Mouse (Mus musculus): ENCODE measurements around the gene Acad11. TPM values are rescaled to one million over a fixed set of nuclear protein-coding genes. Genes with fewer than 3 reads are reported as not detected.

Acad11 gene
- total RNA-seq (2014; rRNA removed) (334 and 392 TPM in 2 replicates), polyA plus RNA-seq (2012; rRNA removed) (154 and 216 TPM in 2 replicates)

GRCm38 (mm10) chr9:104063244-104063961 lies at the start of gene Acad11:
Gene Acad11 (plus strand): TSS chr9:104063377.
- Histone ChIP-seq H3K79me2 (ENCODE audit: control insufficient read depth, insufficient read depth, low read length) (peaks cover 22% of the 10 kb centered on the region), H3K4me3 (ENCODE audit: insufficient read depth, low read depth, low read length) (peak within 1 kb of the TSS; percentile 97), H3K36me3 (ENCODE audit: control insufficient read depth, insufficient read depth, low read length) (peaks cover 9% of the 10 kb centered on the region), H3K27ac (replicated peaks; ENCODE audit: insufficient read depth, low read depth, low read length) (peak within 1 kb of the TSS; percentile 82), H3K4me1 (ENCODE audit: control insufficient read depth, insufficient read depth, low read length) (peaks cover 11% of the 10 kb centered on the region; the same call in 1 of the 2 replicates), H3K27me3 (ENCODE audit: control insufficient read depth, insufficient read depth, low read length) (no peaks in the 10 kb centered on the region), H3K9ac (ENCODE audit: low read depth, low read length) (peak within 1 kb of the TSS; percentile 98)
- TF ChIP-seq POLR2A (IDR thresholded peaks at IDR 0.05; ENCODE audit: extremely low read depth, insufficient read depth, low read length) (peak; percentile 89), CTCF (IDR thresholded peaks at IDR 0.05; ENCODE audit: low read depth, low read length) (no peak)
- peak; percentile 93 for DNase-seq (ENCODE audit: extremely low read depth, low read depth, low spot score)
- under 1% methylated on average over 30 of the region's 30 CpGs for WGBS

GRCm38 (mm10) chr9:104014526-104014925 lies 48.7 kb upstream of the Acad11 start:
- Histone ChIP-seq H3K27ac (replicated peaks; ENCODE audit: insufficient read depth, low read depth, low read length) (no peak overlapping the region), H3K4me3 (ENCODE audit: insufficient read depth, low read depth, low read length) (no peak overlapping the region), H3K9ac (ENCODE audit: low read depth, low read length) (no peak overlapping the region), H3K36me3 (ENCODE audit: control insufficient read depth, insufficient read depth, low read length) (peaks cover 43% of the 10 kb centered on the region), H3K79me2 (ENCODE audit: control insufficient read depth, insufficient read depth, low read length) (no peaks in the 10 kb centered on the region), H3K27me3 (ENCODE audit: control insufficient read depth, insufficient read depth, low read length) (no peaks in the 10 kb centered on the region), H3K4me1 (ENCODE audit: control insufficient read depth, insufficient read depth, low read length) (no peaks in the 10 kb centered on the region)
- WGBS = 94% methylated on average over 1 of the region's 1 CpGs
- no peak for DNase-seq (ENCODE audit: extremely low read depth, low read depth, low spot score)
- TF ChIP-seq CTCF (IDR thresholded peaks at IDR 0.05; ENCODE audit: low read depth, low read length) (no peak), POLR2A (IDR thresholded peaks at IDR 0.05; ENCODE audit: extremely low read depth, insufficient read depth, low read length) (no peak)

- TF ChIP-seq POLR2A (IDR thresholded peaks at IDR 0.05; ENCODE audit: extremely low read depth, insufficient read depth, low read length) (no peak), CTCF (IDR thresholded peaks at IDR 0.05; ENCODE audit: low read depth, low read length) (no peak)
- no peak overlapping the region for H3K9ac ChIP-seq (ENCODE audit: low read depth, low read length)
- no peak overlapping the region for H3K4me3 ChIP-seq (ENCODE audit: insufficient read depth, low read depth, low read length)
- DNase-seq (ENCODE audit: extremely low read depth, low read depth, low spot score) = no peak
- H3K36me3 ChIP-seq (ENCODE audit: control insufficient read depth, insufficient read depth, low read length) = peaks cover 38% of the 10 kb centered on the region
- no peaks in the 10 kb centered on the region for H3K79me2 ChIP-seq (ENCODE audit: control insufficient read depth, insufficient read depth, low read length)
- no peaks in the 10 kb centered on the region for H3K4me1 ChIP-seq (ENCODE audit: control insufficient read depth, insufficient read depth, low read length)
- no peaks in the 10 kb centered on the region for H3K27me3 ChIP-seq (ENCODE audit: control insufficient read depth, insufficient read depth, low read length)
- WGBS = 96% methylated on average over 10 of the region's 10 CpGs
- no peak overlapping the region for H3K27ac ChIP-seq (replicated peaks; ENCODE audit: insufficient read depth, low read depth, low read length)
Observed at GRCm38 (mm10) chr9:104021026-104021425, 42.2 kb upstream of the Acad11 start.

GRCm38 (mm10) chr9:104027186-104027585 lies 36.0 kb upstream of the Acad11 start:
- Histone ChIP-seq H3K9ac (ENCODE audit: low read depth, low read length) (no peak overlapping the region), H3K4me1 (ENCODE audit: control insufficient read depth, insufficient read depth, low read length) (no peaks in the 10 kb centered on the region)
- 98% methylated on average over 8 of the region's 8 CpGs for WGBS

GRCm38 (mm10) chr9:104029861-104030260 lies 33.3 kb upstream of the Acad11 start:
- Histone ChIP-seq H3K9ac (ENCODE audit: low read depth, low read length) (no peak overlapping the region), H3K4me1 (ENCODE audit: control insufficient read depth, insufficient read depth, low read length) (no peaks in the 10 kb centered on the region), H3K4me3 (ENCODE audit: insufficient read depth, low read depth, low read length) (no peak overlapping the region), H3K36me3 (ENCODE audit: control insufficient read depth, insufficient read depth, low read length) (peaks cover 29% of the 10 kb centered on the region), H3K79me2 (ENCODE audit: control insufficient read depth, insufficient read depth, low read length) (no peaks in the 10 kb centered on the region), H3K27me3 (ENCODE audit: control insufficient read depth, insufficient read depth, low read length) (no peaks in the 10 kb centered on the region), H3K27ac (replicated peaks; ENCODE audit: insufficient read depth, low read depth, low read length) (no peak overlapping the region)
- 96% methylated on average over 11 of the region's 11 CpGs for WGBS
- TF ChIP-seq CTCF (IDR thresholded peaks at IDR 0.05; ENCODE audit: low read depth, low read length) (no peak), POLR2A (IDR thresholded peaks at IDR 0.05; ENCODE audit: extremely low read depth, insufficient read depth, low read length) (no peak)
- DNase-seq (ENCODE audit: extremely low read depth, low read depth, low spot score) = no peak

More at GRCm38 (mm10) chr9:104027186-104027585, 36.0 kb upstream of the Acad11 start:
- H3K79me2 ChIP-seq (ENCODE audit: control insufficient read depth, insufficient read depth, low read length) = no peaks in the 10 kb centered on the region
- H3K4me3 ChIP-seq (ENCODE audit: insufficient read depth, low read depth, low read length) = no peak overlapping the region
- TF ChIP-seq CTCF (IDR thresholded peaks at IDR 0.05; ENCODE audit: low read depth, low read length) = no peak
- TF ChIP-seq POLR2A (IDR thresholded peaks at IDR 0.05; ENCODE audit: extremely low read depth, insufficient read depth, low read length) = no peak
- H3K27ac ChIP-seq (replicated peaks; ENCODE audit: insufficient read depth, low read depth, low read length) = no peak overlapping the region
- H3K36me3 ChIP-seq (ENCODE audit: control insufficient read depth, insufficient read depth, low read length) = peaks cover 32% of the 10 kb centered on the region
- H3K27me3 ChIP-seq (ENCODE audit: control insufficient read depth, insufficient read depth, low read length) = no peaks in the 10 kb centered on the region
- no peak for DNase-seq (ENCODE audit: extremely low read depth, low read depth, low spot score)

- no peak overlapping the region for H3K9ac ChIP-seq (ENCODE audit: low read depth, low read length)
- TF ChIP-seq POLR2A (IDR thresholded peaks at IDR 0.05; ENCODE audit: extremely low read depth, insufficient read depth, low read length) (no peak), CTCF (IDR thresholded peaks at IDR 0.05; ENCODE audit: low read depth, low read length) (no peak)
- WGBS = 63% methylated on average over 8 of the region's 8 CpGs
- H3K4me3 ChIP-seq (ENCODE audit: insufficient read depth, low read depth, low read length) = no peak overlapping the region
- H3K79me2 ChIP-seq (ENCODE audit: control insufficient read depth, insufficient read depth, low read length) = no peaks in the 10 kb centered on the region
- no peak overlapping the region for H3K27ac ChIP-seq (replicated peaks; ENCODE audit: insufficient read depth, low read depth, low read length)
- DNase-seq (ENCODE audit: extremely low read depth, low read depth, low spot score) = no peak
- no peaks in the 10 kb centered on the region for H3K4me1 ChIP-seq (ENCODE audit: control insufficient read depth, insufficient read depth, low read length)
- H3K36me3 ChIP-seq (ENCODE audit: control insufficient read depth, insufficient read depth, low read length) = peaks cover 30% of the 10 kb centered on the region
- H3K27me3 ChIP-seq (ENCODE audit: control insufficient read depth, insufficient read depth, low read length) = no peaks in the 10 kb centered on the region
Observed at GRCm38 (mm10) chr9:104034231-104034630, 28.9 kb upstream of the Acad11 start.

Measured in liver, adult 2 months (tissue).